Mouse (Mus musculus) c-Kit-positive CD71-negative TER-119-negative erythroid progenitor cells, embryonic 14.5 days (primary cell): Measurements from ENCODE around the gene Chmp2b.

Experiments used
- DNase-seq: peaks from one replicate; pipeline ENCODE4 v3.0.0-alpha.2; 2013; ENCODE audit warnings: low read depth

The Chmp2b gene

GRCm38 (mm10) chr16:65526004-65526403, 36.5 kb downstream of the Chmp2b start:
- no peak for DNase-seq

GRCm38 (mm10) chr16:65520211-65520610, 42.3 kb downstream of the Chmp2b start, which contains the start of gene Pou1f1:
Pou1f1 (plus strand) TSS chr16:65520511.
- DNase-seq = no peak

- no peak for DNase-seq
Measured at GRCm38 (mm10) chr16:65514223-65514622, 48.3 kb downstream of the Chmp2b start.

- peak; percentile 10 for DNase-seq
Measured at GRCm38 (mm10) chr16:65497049-65497448, 65.5 kb downstream of the Chmp2b start.

GRCm38 (mm10) chr16:65496030-65496429, 66.5 kb downstream of the Chmp2b start:
- no peak for DNase-seq
